Comparison of ENCODE assay signal across 8 mouse cellular contexts in the genomic region with DNA sequence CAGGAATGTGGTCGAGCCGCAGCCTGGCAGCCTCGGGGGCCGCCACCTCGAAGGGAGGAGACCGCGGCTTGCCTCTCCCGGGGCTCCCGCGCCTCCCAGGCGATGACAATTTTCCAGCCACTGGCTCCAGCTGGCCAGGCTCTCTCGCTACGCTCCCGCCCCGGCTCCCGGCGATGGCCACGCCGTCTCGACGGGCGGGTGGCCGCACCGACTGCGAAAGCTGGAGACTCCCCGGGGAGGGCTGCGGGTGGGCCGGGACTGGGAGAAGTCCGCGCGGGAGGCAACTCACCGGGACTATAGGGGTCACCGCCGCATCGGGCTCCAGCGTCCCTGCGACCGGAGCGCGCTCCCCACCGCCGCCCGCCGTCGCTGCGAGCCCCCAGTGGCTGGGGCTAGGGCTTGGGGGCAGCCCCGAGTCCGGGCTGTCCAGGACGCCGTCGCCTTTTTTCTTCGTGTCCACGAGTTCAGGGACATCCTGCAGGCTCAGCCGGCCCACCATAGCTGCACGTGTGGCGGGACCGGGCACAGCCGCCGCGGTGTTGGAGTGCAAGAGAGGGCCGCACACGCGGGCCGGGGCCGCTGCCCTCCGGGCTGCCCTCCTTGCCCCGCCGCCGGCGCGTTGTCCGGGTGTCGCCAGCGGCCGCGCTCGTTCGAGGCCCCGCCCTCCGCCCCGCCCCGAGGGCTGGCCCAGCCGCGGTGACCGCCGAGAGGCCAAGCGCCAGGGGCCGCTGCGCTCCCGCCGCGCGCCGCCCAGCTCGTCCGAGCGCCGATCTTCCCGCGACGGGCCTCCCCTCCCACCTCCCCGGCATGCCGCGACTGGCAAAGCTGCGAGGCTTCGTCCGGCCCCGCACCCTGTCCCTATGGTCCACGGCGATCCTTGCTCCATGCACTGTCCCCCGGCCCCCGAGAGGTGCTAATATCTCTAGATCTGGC. TPM values are rescaled to one million over a fixed set of nuclear protein-coding genes. Genes with fewer than 3 reads are reported as not detected.
DNase-seq lines count a peak whose midpoint lies in the region; ATAC-seq and TF ChIP-seq lines count a peak whose summit lies in the region.

A gene (minus strand): TSS at position 644 of the 933 bp plus-strand sequence.

- H3K4me3 ChIP-seq in hindbrain, embryonic 13.5 days, result peak within 1 kb of the TSS; percentile 58
- H3K4me3 ChIP-seq in left cerebral cortex, adult 2 months, result peak within 1 kb of the TSS; percentile 69
- peak within 1 kb of the TSS; percentile 93 for H3K4me3 ChIP-seq in megakaryocyte, embryonic 14.5 days (replicated peaks)

- peak; percentile 78 for ATAC-seq in hindbrain, embryonic 13.5 days (ENCODE audit: low FRiP score)

- no peaks in the 10 kb centered on the region for H3K36me3 ChIP-seq in hindbrain, embryonic 13.5 days
- H3K36me3 ChIP-seq in megakaryocyte, embryonic 14.5 days (replicated peaks; ENCODE audit: low read length), result no peaks in the 10 kb centered on the region

- peak within 1 kb of the TSS; percentile 74 for H3K9ac ChIP-seq in hindbrain, embryonic 13.5 days

- no peaks in the 10 kb centered on the region for H3K9me3 ChIP-seq in hindbrain, embryonic 13.5 days
- no peaks in the 10 kb centered on the region for H3K9me3 ChIP-seq in megakaryocyte, embryonic 14.5 days

- peaks cover 21% of the 10 kb centered on the region for H3K4me1 ChIP-seq in hindbrain, embryonic 13.5 days (replicated peaks)
- H3K4me1 ChIP-seq in megakaryocyte, embryonic 14.5 days, result peaks cover 33% of the 10 kb centered on the region

- TF ChIP-seq CTCF in left cerebral cortex, adult 2 months (IDR thresholded peaks at IDR 0.05), result peak; percentile 44

- intact Hi-C loops in left cerebral cortex, adult 2 months (cut with DNase I), result no loop called here

- H3K4me2 ChIP-seq in hindbrain, embryonic 13.5 days, result peak within 1 kb of the TSS; percentile 91

- peak; percentile 67 for DNase-seq in ZHBTc4 (ENCODE audit: low read depth, low spot score)
- DNase-seq in cerebellum, postnatal 25 days, result peak; percentile 91 to 95
- DNase-seq in frontal cortex, postnatal 36 days (ENCODE audit: low spot score in 2 of 2), result peak; percentile 53 to 55
- peak; percentile 70 to 71 for DNase-seq in left cerebral cortex, adult 2 months (ENCODE audit: extremely low spot score in 1 of 2, low spot score in 2 of 2)
- DNase-seq in right cerebral cortex, adult 18-20 months, result peak; percentile 65
- DNase-seq in urinary bladder, postnatal 10 days (ENCODE audit: low spot score), result peak; percentile 72

- H3K27ac ChIP-seq in hindbrain, embryonic 13.5 days, result no peak within 1 kb of the TSS
- no peak within 1 kb of the TSS for H3K27ac ChIP-seq in left cerebral cortex, adult 2 months

- H3K27me3 ChIP-seq in hindbrain, embryonic 13.5 days, result peaks cover 19% of the 10 kb centered on the region
- H3K27me3 ChIP-seq in megakaryocyte, embryonic 14.5 days (replicated peaks), result peaks cover 85% of the 10 kb centered on the region

- WGBS in hindbrain, embryonic 13.5 days, result under 1% methylated on average over 83 of the region's 112 CpGs

RNA-seq across cellular contexts. Expression of the gene that starts here (rescaled TPM):
- polyA plus RNA-seq in hindbrain, embryonic 13.5 days (2015; fragmentation: Nextera tagmentation; extraction: Ambion mirVana), result 7.5 and 7.9 TPM in 2 replicates
- total RNA-seq in left cerebral cortex, adult 2 months (2021), result 1 to 10 TPM; 8.5 to 9.7 TPM
- 1.0 TPM in 1 of 2 replicates, not detected in the other for polyA plus RNA-seq in megakaryocyte, embryonic 14.5 days (2012; ENCODE audit: insufficient read depth, low replicate concordance)
